Mouse (Mus musculus) olfactory bulb, adult 2 months (tissue): ENCODE measurements at regions not wholly inside any gene's neighbourhood (a gene's known extent, or its start where the extent isn't known, plus 50 kb on each side); places are given as distances from the start of the nearest gene placed in this dataset.

Experiments used
- CTCF ChIP-seq: fragments of 200-500 bp; IDR thresholded peaks from 2 replicates; pipeline ENCODE4 v1.5.1; 2012; ENCODE audit warnings: low read depth, mild to moderate bottlenecking, low read length, moderate library complexity; ENCODE audit not compliant: insufficient read depth
- POLR2A ChIP-seq: fragments of 200-500 bp; IDR thresholded peaks from 2 replicates; pipeline ENCODE4 v1.6.1; 2012; ENCODE audit warnings: mild to moderate bottlenecking, low read depth, low read length, moderate library complexity; ENCODE audit not compliant: insufficient read depth

DNA sequence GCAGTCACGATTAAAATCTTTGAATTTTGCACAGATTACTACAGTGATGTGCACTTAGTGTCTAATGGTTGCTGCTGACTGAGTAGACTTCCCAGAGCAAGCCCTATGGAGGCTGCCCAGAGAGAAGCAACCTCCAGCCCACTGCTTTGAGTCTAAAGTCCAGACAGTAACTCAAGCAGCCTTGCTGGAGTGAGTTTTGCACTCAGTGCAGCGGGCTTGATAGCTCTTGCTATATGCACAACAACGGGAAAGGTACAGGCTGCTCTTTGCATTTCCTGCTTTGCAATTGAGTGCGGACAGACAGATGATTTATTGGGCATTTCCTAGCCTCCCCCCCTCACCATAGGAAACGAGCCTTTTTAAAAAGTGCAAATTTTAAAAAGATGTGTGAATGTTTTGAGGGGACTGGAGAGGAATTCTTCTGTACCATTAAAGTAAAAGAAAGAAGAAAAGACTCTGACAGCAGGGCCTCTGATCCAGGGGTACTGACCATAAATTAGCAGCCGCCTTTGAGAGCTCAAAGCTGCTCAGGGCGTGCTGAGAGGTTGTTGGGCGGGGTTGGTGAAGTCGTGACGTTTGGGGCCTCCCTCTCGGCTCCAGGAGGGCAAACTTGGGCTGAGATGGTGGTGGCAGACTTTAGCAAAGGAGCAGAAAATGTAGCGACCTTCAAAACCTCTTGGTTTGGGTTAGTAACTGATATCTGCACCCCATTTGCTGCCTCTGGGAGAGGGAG, 214.4 kb downstream of the Zfp36l1 start:
- TF ChIP-seq CTCF (no peak), POLR2A (no peak)
